Mouse (Mus musculus): ENCODE measurements around the gene Taok3. TPM values are rescaled to one million over a fixed set of nuclear protein-coding genes. Genes with fewer than 3 reads are reported as not detected.

The Taok3 gene
- 124 to 129 TPM (median 126 TPM) in 4 replicates for total RNA-seq (2023)

GRCm38 (mm10) chr5:117119777-117120488 lies at the start of gene Taok3:
TSS of gene Taok3 (plus strand) at chr5:117120129.

GRCm38 (mm10) chr5:117115836-117116366 lies 4.0 kb upstream of the Taok3 start, which contains the start of gene Suds3:
TSS of gene Suds3 (minus strand) at chr5:117116113.

GRCm38 (mm10) chr5:117286831-117287822 lies 167.2 kb downstream of the Taok3 start, which contains the start of gene Pebp1:
TSS of gene Pebp1 (minus strand) at chr5:117287625.

GRCm38 (mm10) chr5:117318741-117319629 lies 199.1 kb downstream of the Taok3 start, which contains the start of gene Vsig10:
TSS of gene Vsig10 (plus strand) at chr5:117319083.

Other genes starting within 250 kb of the Taok3 start
- gene Suds3, start 4.0 kb upstream of the Taok3 start, total RNA-seq (2023), result 68.0 to 77.2 TPM (median 73.8 TPM) in 4 replicates
- 105 to 112 TPM (median 108 TPM) in 4 replicates for gene Pebp1, start 167.5 kb downstream of the Taok3 start, total RNA-seq (2023)
- gene Vsig10, start 199.0 kb downstream of the Taok3 start, total RNA-seq (2023), result 0.60 to 0.98 TPM (median 0.86 TPM) in 3 of 4 replicates, not detected in the other
- 40.4 to 48.5 TPM (median 46.5 TPM) in 4 replicates for gene Wsb2, start 237.2 kb downstream of the Taok3 start, total RNA-seq (2023)